Mouse (Mus musculus) thymus, adult 2 months (tissue): Measurements from ENCODE around the gene Pcdh15. TPM values are rescaled to one million over a fixed set of nuclear protein-coding genes. Genes with fewer than 3 reads are reported as not detected.

Experiments
- DNase-seq: peaks from one replicate; pipeline ENCODE4 v3.0.0; 2021
- H3K27ac ChIP-seq: fragments of 200-500 bp; 2 replicates; pipeline ENCODE4 v1.5.1; 2012; ENCODE audit warnings: low read length, control low read depth; ENCODE audit not compliant: control insufficient read depth, insufficient read depth
- H3K27me3 ChIP-seq: fragments of 200-500 bp; 2 replicates; pipeline ENCODE4 v1.6.1; 2012; ENCODE audit warnings: mild to moderate bottlenecking, low read length, moderate library complexity, mixed read lengths; ENCODE audit not compliant: control insufficient read depth, insufficient read depth
- H3K36me3 ChIP-seq: fragments of 200-500 bp; 2 replicates; pipeline ENCODE4 v1.6.1; 2012; ENCODE audit warnings: mild to moderate bottlenecking, low read length, moderate library complexity; ENCODE audit not compliant: control insufficient read depth, insufficient read depth
- H3K4me1 ChIP-seq: fragments of 200-500 bp; replicated peaks from 2 replicates; pipeline ENCODE4 v1.6.1; 2012; ENCODE audit warnings: low read length; ENCODE audit not compliant: control insufficient read depth, insufficient read depth
- H3K4me3 ChIP-seq: fragments of 200-500 bp; 2 replicates; pipeline ENCODE4 v1.5.1; 2012; ENCODE audit warnings: mild to moderate bottlenecking, low read length, control low read depth, moderate library complexity; ENCODE audit not compliant: control insufficient read depth, insufficient read depth
- CTCF ChIP-seq: fragments of 200-500 bp; IDR thresholded peaks from 2 replicates; pipeline ENCODE4 v1.5.1; 2012; ENCODE audit warnings: mild to moderate bottlenecking, control low read depth, low read length, moderate library complexity, borderline replicate concordance; ENCODE audit not compliant: control insufficient read depth, poor library complexity, insufficient read depth; ENCODE audit errors: extremely low read depth
- POLR2A ChIP-seq: fragments of 200-500 bp; IDR thresholded peaks from 2 replicates; pipeline ENCODE4 v1.6.1; 2012; ENCODE audit warnings: mild to moderate bottlenecking, low read length, control low read depth, moderate library complexity; ENCODE audit not compliant: control insufficient read depth, poor library complexity, insufficient read depth; ENCODE audit errors: extremely low read depth
- WGBS: fragments of 180-500 bp; shearing (Covaris S2); methylation state at CpG from one replicate; pipeline ENCODE4 v1.1.7; 2018; 5-methylcytosine and 5-hydroxymethylcytosine counted together
- polyA plus RNA-seq: library from polyadenylated mRNA; depleted of rRNA; stranded (reverse); fragments of >200 nt; gene quantifications from 2 replicates; pipeline ENCODE4 v1.2.3, GENCODE M21; 2012

Pcdh15 gene
- polyA plus RNA-seq, 1 experiment: 0.51 TPM

DNA sequence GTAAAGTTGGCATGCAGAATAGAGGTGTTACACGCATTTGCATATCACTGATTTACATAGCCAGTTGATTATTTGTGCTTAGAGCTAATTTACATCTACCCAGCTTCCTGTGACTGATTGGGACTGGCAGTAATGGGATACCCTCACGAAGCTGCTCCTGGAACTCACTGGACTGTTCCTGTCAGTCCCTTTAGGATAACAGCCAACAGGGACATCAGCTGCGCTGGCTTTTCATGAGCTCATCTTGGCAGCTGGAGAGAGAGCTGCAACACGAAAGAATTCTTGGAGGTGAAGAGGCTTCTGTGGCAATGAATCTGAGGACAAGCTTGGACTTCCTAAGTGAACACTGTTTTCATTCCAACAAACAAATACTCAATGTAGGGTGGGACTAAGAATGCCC lies 683.8 kb downstream of the Pcdh15 start:
- Histone ChIP-seq H3K27me3 (no peaks in the 10 kb centered on the region), H3K4me3 (no peak overlapping the region), H3K27ac (no peak overlapping the region), H3K4me1 (no peaks in the 10 kb centered on the region), H3K36me3 (no peaks in the 10 kb centered on the region)
- no peak for DNase-seq
- 62% methylated on average over 4 of the region's 4 CpGs for WGBS
- TF ChIP-seq CTCF: no peak
- no peak for TF ChIP-seq POLR2A

DNA sequence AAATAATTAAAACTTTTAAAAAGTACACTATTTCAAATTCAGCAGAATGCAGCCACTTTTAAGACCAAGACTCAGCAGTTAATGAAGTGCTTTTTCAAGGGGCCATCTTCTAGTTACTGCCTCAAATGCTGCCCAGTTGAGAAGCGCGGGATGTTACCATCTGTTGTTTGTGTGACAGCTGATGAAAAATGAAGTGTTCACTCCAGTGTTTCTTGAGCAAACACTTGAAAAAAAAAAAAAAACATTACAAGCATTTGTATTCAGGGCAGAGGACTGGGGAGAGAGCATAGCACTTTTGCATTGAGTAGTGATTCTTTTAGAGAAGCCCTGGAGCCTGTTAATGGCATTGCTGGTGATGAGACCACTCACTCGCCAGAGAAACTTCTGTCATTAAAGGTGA lies 689.0 kb downstream of the Pcdh15 start:
- no peak for DNase-seq
- Histone ChIP-seq H3K4me3 (no peak overlapping the region), H3K27me3 (no peaks in the 10 kb centered on the region), H3K4me1 (no peaks in the 10 kb centered on the region), H3K36me3 (no peaks in the 10 kb centered on the region), H3K27ac (no peak overlapping the region)
- no peak for TF ChIP-seq CTCF
- no peak for TF ChIP-seq POLR2A
- WGBS: 86% methylated on average over 3 of the region's 3 CpGs

DNA sequence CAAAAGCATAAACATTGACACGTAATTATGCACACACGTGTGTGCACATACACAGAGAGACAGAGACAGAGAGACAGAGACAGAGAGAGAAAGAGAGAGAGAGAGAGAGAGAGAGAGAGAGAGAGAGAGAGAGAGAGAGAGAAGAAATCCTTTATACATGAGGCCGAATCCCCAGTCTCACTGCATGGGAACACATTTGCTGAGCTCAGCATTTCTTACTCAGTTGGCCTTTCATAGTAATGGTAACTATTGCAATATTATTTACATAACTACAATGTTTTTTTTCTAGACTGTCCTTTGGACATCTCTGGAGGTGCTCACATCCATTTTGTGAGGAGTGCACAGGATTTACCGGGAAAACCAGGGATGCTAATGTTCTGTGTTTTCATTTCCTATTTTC lies 705.9 kb downstream of the Pcdh15 start:
- H3K4me1 ChIP-seq: no peaks in the 10 kb centered on the region
- no peaks in the 10 kb centered on the region for H3K27me3 ChIP-seq
- H3K4me3 ChIP-seq: no peak overlapping the region
- H3K27ac ChIP-seq: no peak overlapping the region
- WGBS: 93% methylated on average over 4 of the region's 4 CpGs
- TF ChIP-seq CTCF (no peak), POLR2A (no peak)
- no peaks in the 10 kb centered on the region for H3K36me3 ChIP-seq
- DNase-seq: no peak

DNA sequence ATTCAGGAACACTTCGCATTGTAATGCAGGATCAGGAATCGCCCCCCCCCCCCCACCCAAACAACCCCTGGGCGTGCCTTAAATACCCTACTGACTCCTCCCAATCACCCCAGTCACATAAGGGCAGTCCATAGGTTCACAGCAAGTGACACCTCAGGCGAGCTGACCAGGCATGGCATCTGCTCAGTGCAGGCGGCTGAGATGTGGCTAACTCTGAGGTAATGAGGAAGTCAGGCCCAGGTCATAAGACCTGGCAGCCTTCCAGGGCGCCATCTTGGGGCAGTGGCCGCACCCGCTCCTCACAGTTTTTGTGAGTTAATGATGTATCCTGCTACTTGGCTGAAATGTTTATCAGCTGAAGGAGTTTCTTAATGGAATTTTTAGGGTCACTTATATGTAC lies 713.2 kb downstream of the Pcdh15 start:
- 79% methylated on average over 8 of the region's 8 CpGs for WGBS
- H3K36me3 ChIP-seq: no peaks in the 10 kb centered on the region
- H3K27ac ChIP-seq: no peak overlapping the region
- H3K27me3 ChIP-seq: no peaks in the 10 kb centered on the region
- no peaks in the 10 kb centered on the region for H3K4me1 ChIP-seq
- DNase-seq: no peak
- no peak for TF ChIP-seq CTCF
- no peak for TF ChIP-seq POLR2A
- no peak overlapping the region for H3K4me3 ChIP-seq

DNA sequence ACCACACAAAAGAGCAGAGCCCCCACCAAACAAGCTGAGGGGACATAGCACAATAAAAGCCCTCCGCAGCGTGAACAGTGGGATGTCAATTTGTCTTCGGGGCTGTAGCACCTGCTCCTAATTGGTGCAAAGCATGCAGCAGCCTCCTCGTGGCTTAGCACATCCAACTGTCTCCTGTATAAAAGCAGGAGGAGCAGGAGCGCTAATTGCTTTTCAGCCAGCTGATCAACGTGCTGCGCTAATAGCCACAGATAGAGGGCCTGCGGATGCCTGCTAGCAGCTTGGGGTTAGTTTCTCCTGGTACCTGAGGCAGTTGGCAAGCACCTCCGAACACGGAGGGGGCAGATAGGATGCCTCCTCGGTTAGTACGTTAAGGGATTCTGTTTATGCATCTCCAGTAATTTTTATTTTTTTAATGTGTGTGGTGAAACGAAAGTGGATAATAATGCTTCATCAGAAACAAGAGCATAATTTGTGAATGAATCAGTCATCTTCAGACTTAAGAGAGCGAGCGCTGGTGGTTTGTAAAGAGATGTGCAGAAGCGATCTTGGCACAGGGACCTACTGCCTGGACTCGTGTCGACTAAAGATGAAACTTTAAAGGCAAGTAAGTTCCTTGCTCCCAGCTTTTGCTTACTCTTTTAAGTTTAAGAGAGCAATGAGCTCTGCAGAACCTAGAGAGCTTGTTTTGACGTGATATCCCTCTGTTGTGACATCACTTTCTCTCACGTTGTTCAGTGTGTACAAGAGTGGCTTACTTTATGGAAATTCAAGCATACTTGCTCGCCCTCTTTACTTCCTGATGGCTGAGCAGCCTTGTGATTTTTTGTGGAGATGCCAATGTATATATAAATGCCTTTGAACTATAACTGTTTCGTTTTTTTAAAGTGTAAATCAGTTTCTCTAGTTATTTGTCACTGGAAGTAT lies 722.8 kb downstream of the Pcdh15 start:
- Histone ChIP-seq H3K4me1 (no peaks in the 10 kb centered on the region), H3K27me3 (no peaks in the 10 kb centered on the region), H3K4me3 (no peak overlapping the region), H3K36me3 (no peaks in the 10 kb centered on the region), H3K27ac (no peak overlapping the region)
- TF ChIP-seq POLR2A: no peak
- no peak for TF ChIP-seq CTCF
- DNase-seq: no peak
- whole genome bisulfite sequencing: 52% methylated on average over 22 of the region's 22 CpGs

DNA sequence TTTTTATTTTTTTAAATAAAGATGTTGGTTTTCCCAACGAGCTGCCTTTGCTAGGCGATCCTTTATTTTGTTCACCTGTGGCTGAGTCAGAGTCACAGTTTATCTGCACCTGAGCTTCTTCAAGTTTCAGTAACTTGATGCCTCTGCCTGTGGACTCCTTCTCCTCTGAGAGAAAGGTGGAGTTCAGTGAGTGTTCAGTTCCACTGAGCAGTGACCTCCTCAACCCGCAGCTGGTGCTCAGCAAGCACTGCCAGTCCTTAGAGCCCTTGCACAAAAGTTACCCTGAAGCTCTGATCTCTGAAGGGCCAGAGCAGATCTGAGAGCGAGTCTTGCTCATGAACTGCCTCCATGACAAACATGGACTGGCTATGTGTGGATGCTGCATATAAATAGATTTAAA lies 724.1 kb downstream of the Pcdh15 start:
- Histone ChIP-seq H3K4me1 (no peaks in the 10 kb centered on the region), H3K4me3 (no peak overlapping the region), H3K36me3 (no peaks in the 10 kb centered on the region), H3K27me3 (no peaks in the 10 kb centered on the region), H3K27ac (no peak overlapping the region)
- WGBS: 75% methylated on average over 4 of the region's 4 CpGs
- no peak for DNase-seq
- no peak for TF ChIP-seq CTCF
- TF ChIP-seq POLR2A: no peak
